ENCODE assay signal across 16 mouse cellular contexts in genomic region chr3:60731331-60731730, GRCm38 (mm10).
DNase-seq lines count a peak whose midpoint lies in the region; ATAC-seq and TF ChIP-seq lines count a peak whose summit lies in the region.
"Had no signal": no experiment of that assay in that cellular context is flagged by ENCODE, and none has a peak within 500 bp of the region (broad histone marks: within the 10 kb centered on the region; RNA-seq: fewer than 3 reads in every experiment).

No protein-coding gene starts in this region.

- no peaks in the 10 kb centered on the region for H3K36me3 ChIP-seq in lung, embryonic 14.5 days (ENCODE audit: insufficient read depth)
- H3K36me3 ChIP-seq in MEL (ENCODE audit: control insufficient read depth in 1 of 2, insufficient read depth in 2 of 2, low read length in 2 of 2) = no peaks in the 10 kb centered on the region; a peak in 1 of 4 replicates
- H3K36me3 ChIP-seq in liver, postnatal 0 days (replicated peaks; ENCODE audit: insufficient read depth, low read length) = no peaks in the 10 kb centered on the region
- H3K36me3 ChIP-seq: embryonic facial prominence, embryonic 12.5 days; forebrain, embryonic 10.5 days; limb, embryonic 12.5 days; neural tube, embryonic 12.5 days had no signal

- intact Hi-C loops in gastrocnemius, adult 2 months (cut with DNase I) = no loop called here

- peak; percentile 57 for TF ChIP-seq RAD21 in MEL (IDR thresholded peaks at IDR 0.05; ENCODE audit: low read depth, low read length)

- no peak overlapping the region for H3K4me3 ChIP-seq in gastrocnemius, adult 2 months
- no peak overlapping the region for H3K4me3 ChIP-seq in lung, embryonic 14.5 days (ENCODE audit: low read depth, low read length)
- H3K4me3 ChIP-seq in MEL (ENCODE audit: control insufficient read depth in 1 of 2, insufficient read depth in 1 of 2, low read depth in 2 of 2, low read length in 2 of 2) = no peak overlapping the region
- no peak overlapping the region for H3K4me3 ChIP-seq in liver, postnatal 0 days (ENCODE audit: low read depth, low read length)
- H3K4me3 ChIP-seq: embryonic facial prominence, embryonic 12.5 days; forebrain, embryonic 10.5 days; limb, embryonic 12.5 days; megakaryocyte, embryonic 14.5 days; neural tube, embryonic 12.5 days had no signal

- H3K4me2 ChIP-seq in lung, embryonic 14.5 days = no peak overlapping the region
- no peak overlapping the region for H3K4me2 ChIP-seq in liver, postnatal 0 days (ENCODE audit: low read depth, low read length)
- H3K4me2 ChIP-seq: embryonic facial prominence, embryonic 12.5 days; limb, embryonic 12.5 days; neural tube, embryonic 12.5 days had no signal

- H3K4me1 ChIP-seq in lung, embryonic 14.5 days (ENCODE audit: insufficient read depth) = no peaks in the 10 kb centered on the region
- H3K4me1 ChIP-seq in MEL (ENCODE audit: control insufficient read depth in 1 of 2, insufficient read depth in 2 of 2, low read length in 2 of 2) = no peaks in the 10 kb centered on the region
- H3K4me1 ChIP-seq in liver, postnatal 0 days (ENCODE audit: insufficient read depth) = no peaks in the 10 kb centered on the region
- H3K4me1 ChIP-seq: embryonic facial prominence, embryonic 12.5 days; forebrain, embryonic 10.5 days; limb, embryonic 12.5 days; neural tube, embryonic 12.5 days had no signal

- WGBS in lung, embryonic 14.5 days = 90% methylated on average over 1 of the region's 1 CpGs
- WGBS in liver, postnatal 0 days (ENCODE audit: insufficient replicate concordance) = 76% methylated on average over 1 of the region's 1 CpGs

- no peaks in the 10 kb centered on the region for H3K9me3 ChIP-seq in lung, embryonic 14.5 days (ENCODE audit: low read depth, low read length)
- no peaks in the 10 kb centered on the region for H3K9me3 ChIP-seq in MEL (replicated peaks; ENCODE audit: insufficient read depth, low read length)
- H3K9me3 ChIP-seq in liver, postnatal 0 days (ENCODE audit: low read length) = no peaks in the 10 kb centered on the region
- H3K9me3 ChIP-seq: embryonic facial prominence, embryonic 12.5 days; forebrain, embryonic 10.5 days; megakaryocyte, embryonic 14.5 days; neural tube, embryonic 12.5 days had no signal

- DNase-seq in gastrocnemius, adult 2 months = no peak
- no peak for DNase-seq in gastrocnemius, postnatal 25 days
- DNase-seq in lung, embryonic 14.5 days = peak; percentile 33
- no peak for DNase-seq in lung, adult 18-20 months
- peak; percentile 40 for DNase-seq in MEL (ENCODE audit: low read depth, low spot score)
- DNase-seq in liver, postnatal 0 days = no peak
- DNase-seq in adrenal gland, postnatal 25 days = no peak
- no peak for DNase-seq in testis, postnatal 10 days (ENCODE audit: low spot score)
- DNase-seq: adrenal gland, postnatal 36 days; cerebellum, postnatal 36 days; kidney, postnatal 14 days had no signal

- TF ChIP-seq EP300 in MEL (IDR thresholded peaks at IDR 0.05; ENCODE audit: low read depth in 1 of 2, low read length in 2 of 2) = no peak
- no peak for TF ChIP-seq EP300 in liver, postnatal 0 days (IDR thresholded peaks at IDR 0.05; ENCODE audit: low read depth)

- ATAC-seq in lung, embryonic 14.5 days (ENCODE audit: insufficient read depth) = no peak
- ATAC-seq in liver, postnatal 0 days = no peak

- peak; percentile 20; the same call in 1 of the 2 replicates for TF ChIP-seq CTCF in gastrocnemius, adult 2 months (IDR thresholded peaks at IDR 0.05)
- 0 out of 2 replicates have a peak, but pooled peaks have one; percentile 12 for TF ChIP-seq CTCF in lung, embryonic 14.5 days (IDR thresholded peaks at IDR 0.05; ENCODE audit: low read depth)
- TF ChIP-seq CTCF in MEL (IDR thresholded peaks at IDR 0.05 in 2 of 3, conservative IDR thresholded peaks at IDR 0.05 in 1 of 3; ENCODE audit: control insufficient read depth in 1 of 3, insufficient read depth in 1 of 3, low read depth in 2 of 3, low read length in 3 of 3, poor library complexity in 1 of 3, severe bottlenecking in 1 of 3) = peak in 1 of 3 experiments; percentile 44; a peak in 2 of 6 replicates
- TF ChIP-seq CTCF in liver, postnatal 0 days (IDR thresholded peaks at IDR 0.05; ENCODE audit: low read depth) = peak; percentile 51

- H3K27me3 ChIP-seq in lung, embryonic 14.5 days (ENCODE audit: insufficient read depth, low read length) = no peaks in the 10 kb centered on the region
- H3K27me3 ChIP-seq in MEL (ENCODE audit: control insufficient read depth in 1 of 2, insufficient read depth in 2 of 2, low read length in 2 of 2) = no peaks in the 10 kb centered on the region
- no peaks in the 10 kb centered on the region for H3K27me3 ChIP-seq in liver, postnatal 0 days (ENCODE audit: insufficient read depth, low read length)
- H3K27me3 ChIP-seq: embryonic facial prominence, embryonic 12.5 days; limb, embryonic 12.5 days; megakaryocyte, embryonic 14.5 days; neural tube, embryonic 12.5 days had no signal

- H3K79me2 ChIP-seq in MEL (ENCODE audit: control insufficient read depth, insufficient read depth, low read length, poor library complexity) = no peaks in the 10 kb centered on the region

- H3K9ac ChIP-seq in lung, embryonic 14.5 days = no peak overlapping the region
- no peak overlapping the region for H3K9ac ChIP-seq in MEL (ENCODE audit: control insufficient read depth, low read depth, low read length, poor library complexity, severe bottlenecking)
- H3K9ac ChIP-seq in liver, postnatal 0 days (replicated peaks) = no peak overlapping the region
- H3K9ac ChIP-seq: embryonic facial prominence, embryonic 12.5 days; limb, embryonic 12.5 days; neural tube, embryonic 12.5 days had no signal

- TF ChIP-seq POLR2A in MEL (IDR thresholded peaks at IDR 0.05; ENCODE audit: control insufficient read depth in 1 of 2, insufficient read depth in 1 of 2, low read depth in 1 of 2, low read length in 2 of 2, poor library complexity in 1 of 2) = no peak

- H3K27ac ChIP-seq in gastrocnemius, adult 2 months = no peak overlapping the region
- no peak overlapping the region for H3K27ac ChIP-seq in lung, embryonic 14.5 days (ENCODE audit: low read depth)
- no peak overlapping the region for H3K27ac ChIP-seq in MEL (ENCODE audit: control insufficient read depth, low read depth, low read length)
- H3K27ac ChIP-seq in liver, postnatal 0 days (ENCODE audit: low read depth) = no peak overlapping the region
- H3K27ac ChIP-seq: embryonic facial prominence, embryonic 12.5 days; forebrain, embryonic 10.5 days; limb, embryonic 12.5 days; neural tube, embryonic 12.5 days had no signal

TF ChIP-seq in MEL, 35 proteins besides CTCF, POLR2A, EP300 and RAD21:
- TF ChIP-seq MYB (IDR thresholded peaks at IDR 0.05; ENCODE audit: low read depth, low read length) (no peak), SMC3 (IDR thresholded peaks at IDR 0.05; ENCODE audit: low read depth, low read length) (peak; percentile 56), ZC3H11A (IDR thresholded peaks at IDR 0.05; ENCODE audit: low read depth, low read length) (peak; percentile 40), KAT2A (conservative IDR thresholded peaks at IDR 0.05; ENCODE audit: low read depth, low read length) (no peak)

Comparison
In these comparisons a context has a peak if more than half of its experiments do, and no peak if none do; other contexts are left out.
1. DNase-seq: peak in lung, embryonic 14.5 days (single experiment) and MEL (single experiment); none in gastrocnemius, adult 2 months (single experiment), gastrocnemius, postnatal 25 days (single experiment), lung, adult 18-20 months (0 of 2), liver, postnatal 0 days (single experiment), adrenal gland, postnatal 25 days (single experiment) and testis, postnatal 10 days (single experiment).